Mouse (Mus musculus) adrenal gland, postnatal 14 days (tissue): ENCODE data around the gene Apoa5. TPM values are rescaled to one million over a fixed set of nuclear protein-coding genes. Genes with fewer than 3 reads are reported as not detected.
A peak's percentile ranks its signal among the peaks of the same experiment; 100 is the strongest.

Source experiments
- DNase-seq: peaks from one replicate; pipeline ENCODE4 v3.0.0; 2021; ENCODE audit warnings: mixed read lengths
- long read RNA-seq, 2 experiments: library from polyadenylated mRNA; stranded (forward); transcript quantifications; one replicate each; pipeline ENCODE4 v2.0.0; 2021
- total RNA-seq: library from RNA; stranded (reverse); gene quantifications from 2 replicates; pipeline ENCODE4 v1.2.3, GENCODE M21; 2021

The Apoa5 gene
- 4.7 and 74.9 TPM in 2 replicates for total RNA-seq
- long read RNA-seq, experiment 1, partial matches to known transcripts: 0 of 3 reads
- long read RNA-seq, experiment 1, other reads (novel, unspliced or antisense): 0 of 3 reads
- long read RNA-seq, experiment 2, transcript Apoa5-201 (3 exons, 2,312 nt): major isoform, 51 of 75 reads
- long read RNA-seq, experiment 2, partial matches to known transcripts: 2 of 75 reads
- long read RNA-seq, experiment 2, other reads (novel, unspliced or antisense): 19 of 75 reads

DNA sequence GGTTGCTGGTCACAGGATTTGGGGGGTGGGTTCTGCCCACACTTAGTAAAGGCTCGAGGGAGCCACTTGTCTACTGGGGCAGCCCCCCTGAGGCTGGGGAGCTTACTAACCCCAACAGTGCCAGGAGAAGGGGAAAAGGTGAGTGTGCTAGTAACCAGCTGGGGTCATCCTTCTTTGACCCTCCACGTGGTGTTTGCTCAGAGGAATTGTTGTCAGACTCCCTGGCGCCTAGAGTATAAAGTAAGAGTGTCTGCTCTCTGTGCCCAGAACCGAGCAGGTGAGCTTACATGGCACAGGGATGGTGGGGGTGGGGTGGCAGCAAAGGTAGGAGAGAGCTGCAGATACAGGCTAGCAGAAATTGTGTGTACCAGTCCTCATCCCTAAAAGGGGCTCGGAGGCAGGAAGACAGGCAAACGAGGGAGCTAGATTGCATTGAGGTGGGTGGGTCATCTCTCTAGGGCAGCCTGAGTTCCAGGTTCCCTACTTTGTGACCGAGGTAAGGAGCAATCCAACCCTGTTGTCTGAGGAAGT lies at the start of gene Apoa5:
Apoa5 (plus strand) TSS at position 291 of the 531 bp plus-strand sequence.
- no peak for DNase-seq

- no peak for DNase-seq
These were observed 45.3 kb upstream of the Apoa5 start for GRCm38 (mm10) chr9:46223090-46223489.

DNA sequence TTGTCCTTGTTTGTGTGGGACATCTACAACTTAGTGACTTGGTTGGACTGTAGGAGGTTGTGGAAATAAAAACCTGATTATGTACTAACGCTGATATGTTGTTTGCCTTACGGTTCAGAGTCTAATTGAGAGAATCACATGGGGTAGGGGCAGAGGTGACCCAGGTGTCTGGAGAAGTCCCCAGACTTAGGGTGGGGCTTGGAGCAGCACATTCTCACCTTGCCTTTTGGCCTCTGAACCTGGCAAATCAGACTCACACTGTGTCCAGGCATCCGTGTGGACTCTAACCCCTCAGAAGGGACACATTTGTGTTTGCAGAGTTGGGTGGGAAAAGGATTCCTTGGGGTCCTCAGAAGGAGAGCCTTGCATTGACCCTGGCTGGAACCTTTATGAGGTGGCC lies 44.3 kb upstream of the Apoa5 start:
- no peak for DNase-seq

GRCm38 (mm10) chr9:46224945-46225660 lies 43.3 kb upstream of the Apoa5 start:
- DNase-seq: no peak

DNA sequence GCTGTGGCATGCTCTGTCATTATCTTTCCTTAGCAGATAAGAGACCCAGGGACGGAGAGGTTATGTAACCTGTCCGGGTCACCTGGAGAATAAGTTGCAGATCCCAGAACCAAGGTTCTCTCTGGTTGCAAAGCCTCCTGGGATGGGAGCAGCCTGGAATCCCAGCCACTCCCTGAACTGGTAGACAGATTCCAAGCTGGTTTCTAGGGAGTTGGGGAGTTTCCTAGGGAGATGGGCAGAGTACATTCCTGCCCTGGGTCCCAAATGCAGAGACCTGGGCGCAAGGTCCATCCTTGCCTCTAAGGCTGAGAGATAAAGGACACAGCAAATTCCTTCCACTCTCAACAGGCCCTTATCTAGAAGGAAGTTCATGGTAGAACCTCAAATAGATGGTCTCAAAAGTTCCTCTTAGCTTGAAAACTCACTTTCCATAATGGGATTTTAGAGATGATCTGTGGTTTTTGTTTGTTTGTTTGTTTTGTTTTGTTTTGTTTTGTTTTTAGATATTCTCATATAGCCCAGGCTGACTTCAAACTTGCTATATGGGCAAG lies 41.3 kb upstream of the Apoa5 start:
- DNase-seq: no peak

DNA sequence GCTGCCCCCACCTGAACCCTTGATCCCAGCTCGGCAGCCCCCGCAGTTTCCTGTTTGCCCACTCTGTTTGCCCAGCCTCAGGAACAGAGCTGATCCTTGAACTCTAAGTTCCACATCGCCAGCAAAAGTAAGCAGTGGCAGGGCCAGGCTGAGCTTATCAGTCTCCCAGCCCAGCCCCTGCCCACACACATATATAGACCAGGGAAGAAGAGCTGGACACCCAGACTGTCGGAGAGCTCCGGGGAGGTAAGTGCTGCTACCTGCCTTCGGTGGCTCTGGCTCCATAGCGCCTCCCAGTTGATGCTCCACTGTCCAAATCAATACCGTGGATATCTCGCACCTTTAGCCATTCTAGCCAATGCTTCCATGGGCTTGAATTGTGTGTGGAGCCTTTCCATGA lies 39.9 kb upstream of the Apoa5 start, which contains the start of gene Apoa1:
Apoa1 (plus strand) TSS at position 90 of the 400 bp plus-strand sequence.
- no peak for DNase-seq

- DNase-seq: peak; percentile 91
These were observed 38.6 kb upstream of the Apoa5 start for GRCm38 (mm10) chr9:46229573-46230449.

GRCm38 (mm10) chr9:46230450-46230975 lies 37.9 kb upstream of the Apoa5 start:
- DNase-seq: no peak

DNA sequence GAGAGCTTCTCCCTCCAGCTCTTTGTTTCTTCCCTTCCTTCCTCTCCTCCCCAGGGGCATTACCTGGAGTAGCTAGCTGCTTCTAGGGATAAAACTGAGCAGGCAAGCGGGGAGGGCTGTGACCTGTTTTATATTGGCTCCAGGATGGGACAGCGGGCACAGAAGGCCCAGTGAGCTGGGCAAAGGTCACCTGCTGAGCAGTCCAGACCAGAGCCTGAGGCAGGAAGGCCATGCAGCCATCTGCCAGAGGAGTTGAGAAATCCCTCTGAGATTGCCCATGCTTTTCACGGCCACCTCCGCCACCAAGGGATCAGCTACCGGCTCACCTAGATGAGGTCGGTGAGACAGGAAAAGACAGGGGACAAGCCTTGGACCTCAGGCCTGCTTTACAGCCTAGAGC lies 33.2 kb upstream of the Apoa5 start:
- DNase-seq: peak; percentile 64

GRCm38 (mm10) chr9:46235596-46235648 lies 33.0 kb upstream of the Apoa5 start, which contains the start of gene Apoc3:
TSS of gene Apoc3 (minus strand) at chr9:46235636.
- DNase-seq: no peak

DNA sequence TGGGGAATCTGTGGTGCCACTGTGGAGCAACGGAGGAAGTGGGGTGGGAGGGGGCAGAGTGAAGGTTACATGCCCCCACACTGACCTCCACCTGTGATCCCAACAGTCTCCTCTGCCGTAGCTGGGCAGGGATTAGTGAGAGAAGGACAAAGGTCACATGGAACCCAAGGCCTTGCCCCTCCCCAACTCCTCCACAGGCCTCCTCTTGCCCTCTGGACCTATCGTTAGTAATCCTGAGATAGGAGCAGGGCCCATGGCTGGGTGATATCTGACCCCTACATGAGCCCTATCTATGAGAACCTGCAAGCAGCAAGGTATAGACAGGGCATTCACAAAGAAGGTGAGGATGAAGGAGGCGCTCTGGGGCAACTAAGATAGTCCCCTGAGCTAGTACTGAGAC lies 32.8 kb upstream of the Apoa5 start:
- no peak for DNase-seq

GRCm38 (mm10) chr9:46238850-46239249 lies 29.6 kb upstream of the Apoa5 start:
- DNase-seq: no peak

- no peak for DNase-seq
These were observed 27.8 kb upstream of the Apoa5 start, which contains the start of gene Apoa4 for GRCm38 (mm10) chr9:46240526-46241153. TSS of gene Apoa4 (plus strand) at chr9:46240696.

DNA sequence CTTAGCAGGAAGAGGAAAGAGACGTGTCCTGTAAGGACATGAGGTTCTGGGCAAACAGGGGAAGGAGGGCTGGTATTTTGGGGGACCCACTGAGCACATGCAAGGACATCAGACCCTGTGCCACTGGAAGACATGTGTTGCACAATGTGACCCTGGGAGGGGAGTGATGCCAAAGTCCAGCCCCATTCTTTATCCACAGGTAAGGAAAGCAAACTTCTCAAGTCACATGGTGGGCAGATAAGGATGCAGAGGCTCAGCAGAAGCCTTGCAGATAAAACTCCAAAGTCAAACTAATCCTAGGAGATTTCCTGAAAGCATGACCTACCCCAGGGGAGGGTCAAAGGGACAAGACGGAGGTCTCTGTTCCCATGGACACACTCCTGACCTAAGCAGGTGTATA lies 26.6 kb upstream of the Apoa5 start:
- DNase-seq: no peak

- no peak for DNase-seq
These were observed 25.3 kb upstream of the Apoa5 start for GRCm38 (mm10) chr9:46243122-46243521.

DNA sequence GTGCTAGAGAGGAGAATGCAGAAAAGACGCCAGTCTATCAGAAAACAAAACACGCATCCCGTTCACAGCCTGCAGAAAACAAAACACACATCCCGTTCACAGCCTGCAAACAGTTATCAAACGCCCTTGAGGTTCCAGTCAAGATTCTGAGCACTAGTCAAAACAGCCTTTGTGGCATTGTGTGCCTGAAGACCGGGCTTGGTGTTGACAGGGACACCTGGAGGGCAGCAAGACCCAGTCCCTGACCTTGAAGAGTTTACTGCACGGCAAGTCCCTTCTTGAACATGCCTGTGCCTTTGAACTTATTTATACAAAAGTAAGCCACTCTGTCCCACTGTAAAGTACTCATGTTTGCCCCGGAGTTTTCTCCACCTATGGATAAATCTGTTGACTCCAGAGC lies 24.8 kb upstream of the Apoa5 start:
- DNase-seq: no peak

- peak; percentile 74 for DNase-seq
These were observed 21.6 kb upstream of the Apoa5 start for GRCm38 (mm10) chr9:46246752-46247324.

DNA sequence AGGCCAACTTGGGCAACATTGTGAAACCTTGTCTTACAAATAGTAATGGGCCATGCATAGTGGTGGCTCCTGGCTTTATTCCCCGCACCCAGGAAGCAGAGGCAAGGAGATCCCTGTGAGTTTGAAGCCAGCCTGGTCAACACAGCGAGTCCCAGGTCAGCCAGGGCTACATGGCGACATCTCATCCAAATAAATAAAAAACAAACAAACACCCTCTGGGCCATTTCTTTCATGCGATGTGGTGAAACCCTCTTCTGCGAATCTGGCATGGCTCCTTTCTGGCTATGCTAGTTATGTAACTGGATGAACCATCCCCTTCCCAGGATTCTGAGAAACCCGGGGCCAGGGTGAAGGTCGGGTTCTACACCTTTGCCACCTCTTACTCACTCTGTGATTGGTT lies 12.3 kb upstream of the Apoa5 start:
- no peak for DNase-seq

DNA sequence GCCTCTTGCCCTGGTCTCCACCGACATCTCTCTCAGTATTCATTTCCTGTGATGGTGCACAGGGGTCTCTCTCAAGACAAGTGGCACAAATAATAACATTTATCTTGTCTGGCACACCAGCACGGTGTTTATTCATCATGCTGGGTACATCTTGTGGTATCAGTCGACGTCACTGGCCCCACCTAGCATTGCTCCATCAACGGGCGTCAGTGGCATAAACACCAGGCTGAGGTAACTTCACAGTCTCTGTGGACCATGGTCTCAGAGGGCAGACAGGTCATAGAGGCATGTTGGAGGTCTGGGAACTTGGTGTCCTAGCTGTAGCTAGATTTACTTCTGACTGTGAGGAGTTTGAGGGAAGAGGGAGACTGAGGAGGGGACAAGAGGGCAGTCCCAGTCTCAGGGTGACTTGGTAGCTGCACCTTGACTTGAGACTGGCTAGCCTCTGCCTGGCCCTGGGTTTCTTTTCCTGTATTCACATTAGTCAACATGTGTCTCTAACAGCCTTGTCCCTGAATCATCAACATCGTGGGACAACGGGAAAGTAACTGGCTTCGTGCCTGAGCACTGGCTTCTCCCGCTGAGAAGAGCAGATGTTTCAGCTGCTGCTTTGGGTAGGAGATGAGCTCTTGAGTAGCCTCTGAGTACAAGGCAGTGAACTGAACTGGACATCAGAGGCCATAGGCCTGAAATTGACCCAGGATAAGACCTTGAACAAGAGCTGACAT lies 11.6 kb upstream of the Apoa5 start:
- peak; percentile 60 for DNase-seq

- peak; percentile 45 for DNase-seq
These were observed 10.9 kb upstream of the Apoa5 start for GRCm38 (mm10) chr9:46257546-46257945.

DNA sequence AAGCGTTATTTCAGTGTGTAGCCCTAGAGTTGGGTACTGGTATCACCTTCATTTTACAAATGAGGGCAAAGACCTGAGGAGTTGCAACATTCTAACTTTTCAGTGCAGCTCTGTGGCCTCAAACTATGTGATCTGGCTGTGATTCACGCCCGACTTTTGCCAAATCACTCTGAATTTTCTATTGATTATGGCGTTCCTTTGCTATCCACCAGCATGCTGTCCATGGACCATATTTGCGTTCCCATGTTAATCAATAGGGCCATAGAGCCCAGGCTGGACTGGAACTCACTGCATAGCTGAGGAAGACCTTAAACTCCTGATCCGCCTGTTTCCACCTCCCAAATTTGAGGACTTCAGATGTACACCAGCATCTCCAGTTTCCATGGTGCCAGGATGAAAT lies 9.3 kb upstream of the Apoa5 start:
- DNase-seq: no peak
